Mouse (Mus musculus) kidney, embryonic 16.5 days (tissue): ENCODE results near the gene Slc9a9. TPM values are rescaled to one million over a fixed set of nuclear protein-coding genes. Genes with fewer than 3 reads are reported as not detected.

Experiments
- ATAC-seq: fragments of 200-750 bp; cut with Nextera tagmentation; 2 replicates; pipeline ENCODE4 v1.8.0; 2017; ENCODE audit warnings: moderate TSS enrichment; ENCODE audit not compliant: low FRiP score, low TSS enrichment
- H3K27ac ChIP-seq: fragments of 300-500 bp; sonication (generic); 2 replicates; pipeline ENCODE4 v1.5.1; 2014; ENCODE audit warnings: low read length
- H3K27me3 ChIP-seq: fragments of 300-500 bp; sonication (generic); 2 replicates; pipeline ENCODE4 v1.6.1; 2014; ENCODE audit warnings: low read length, control low read depth, mixed read lengths; ENCODE audit not compliant: insufficient read depth
- H3K36me3 ChIP-seq: fragments of 300-500 bp; sonication (generic); 2 replicates; pipeline ENCODE4 v1.6.1; 2014; ENCODE audit warnings: low read length, control low read depth, mixed read lengths; ENCODE audit not compliant: insufficient read depth
- H3K4me1 ChIP-seq: fragments of 300-500 bp; sonication (generic); 2 replicates; pipeline ENCODE4 v1.6.1; 2014; ENCODE audit warnings: low read length, control low read depth, mixed read lengths; ENCODE audit not compliant: insufficient read depth
- H3K4me2 ChIP-seq: fragments of 300-500 bp; sonication (generic); replicated peaks from 2 replicates; pipeline ENCODE4 v1.6.1; 2014; ENCODE audit warnings: low read depth, low read length
- H3K4me3 ChIP-seq: fragments of 300-500 bp; sonication (generic); 2 replicates; pipeline ENCODE4 v1.5.1; 2014; ENCODE audit warnings: mild to moderate bottlenecking, low read length
- H3K9ac ChIP-seq: fragments of 300-500 bp; sonication (generic); replicated peaks from 2 replicates; pipeline ENCODE4 v1.6.1; 2014; ENCODE audit warnings: low read length
- H3K9me3 ChIP-seq: fragments of 300-500 bp; sonication (generic); 2 replicates; pipeline ENCODE4 v1.6.1; 2016; ENCODE audit warnings: low read length, control low read depth
- WGBS: fragments of 180-500 bp; shearing (Covaris S2); extraction: QIAGEN DNeasy Blood & Tissue Kit; methylation state at CpG from one replicate; pipeline ENCODE4 v1.1.7; 2014; 5-methylcytosine and 5-hydroxymethylcytosine counted together
- polyA plus RNA-seq: library from polyadenylated mRNA; unstranded; fragments of >200 nt; fragmentation: Nextera tagmentation; extraction: Ambion mirVana; gene quantifications from 2 replicates; pipeline ENCODE4 v1.2.1, GENCODE M21; 2015

Slc9a9 gene
- polyA plus RNA-seq, 1 experiment from 2014 or later: 4.3 TPM

DNA sequence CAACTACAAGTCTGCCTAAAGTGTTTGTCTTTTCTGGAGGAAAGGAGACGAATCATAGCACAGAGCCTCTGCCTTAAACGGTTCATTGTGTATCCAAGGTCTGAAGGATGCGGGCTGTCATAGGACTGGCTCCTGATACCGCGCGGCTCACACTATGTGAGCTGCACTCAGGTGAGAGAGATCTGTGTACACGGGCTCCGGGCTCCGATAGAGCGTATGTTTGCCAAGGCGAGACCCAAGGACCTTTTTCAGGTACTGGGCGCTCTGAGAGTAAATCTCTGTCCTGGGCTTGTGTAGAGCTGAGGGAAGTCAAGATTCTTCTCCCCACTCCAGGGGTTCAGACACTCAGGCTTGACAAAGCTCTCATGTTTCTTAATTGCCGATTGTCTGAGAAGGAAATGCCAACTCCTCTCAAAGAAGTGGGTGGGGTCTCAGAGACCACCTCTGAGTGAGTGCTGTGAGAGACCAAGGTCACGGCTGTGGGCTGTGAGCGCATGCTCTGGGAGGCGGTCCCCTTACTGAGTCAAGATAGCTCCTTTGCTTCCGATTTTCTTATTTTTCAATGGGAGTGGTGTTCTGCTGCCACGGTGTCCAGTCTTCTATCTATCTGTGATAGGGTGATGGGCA lies 10.9 kb downstream of the Slc9a9 start:
- H3K27me3 ChIP-seq: no peaks in the 10 kb centered on the region

DNA sequence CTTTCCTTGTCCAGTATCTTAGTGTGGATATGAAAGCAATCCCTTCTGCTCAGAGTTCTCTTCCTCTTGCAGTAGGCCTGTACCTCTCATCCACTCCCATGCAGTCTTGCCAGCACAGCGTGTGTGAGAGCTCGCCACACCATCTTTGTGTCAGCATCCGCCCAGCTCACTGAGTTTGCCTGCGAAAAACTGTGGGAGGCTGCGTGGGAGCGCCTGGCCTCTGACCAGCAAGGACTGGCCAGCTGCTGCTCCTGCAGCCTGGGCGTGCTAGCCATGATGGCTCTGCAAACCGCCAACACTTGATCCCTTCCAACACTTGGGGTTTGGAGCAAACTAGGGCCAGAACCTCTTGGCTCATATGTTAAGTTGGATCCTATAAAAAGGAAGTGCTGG lies 11.4 kb downstream of the Slc9a9 start:
- 27% methylated on average over 8 of the region's 8 CpGs for WGBS
- Histone ChIP-seq H3K27ac (peak overlapping the region; percentile 20; the same call in 1 of the 2 replicates), H3K9me3 (no peaks in the 10 kb centered on the region), H3K4me2 (no peak overlapping the region), H3K27me3 (no peaks in the 10 kb centered on the region), H3K4me3 (no peak overlapping the region), H3K36me3 (no peaks in the 10 kb centered on the region), H3K9ac (no peak overlapping the region), H3K4me1 (peaks cover 12% of the 10 kb centered on the region)
- peak; percentile 64; the same call in 1 of the 2 replicates for ATAC-seq

More for the DNA sequence above, 10.9 kb downstream of the Slc9a9 start:
- H3K4me2 ChIP-seq: no peak overlapping the region
- peaks cover 12% of the 10 kb centered on the region for H3K4me1 ChIP-seq
- no peaks in the 10 kb centered on the region for H3K9me3 ChIP-seq
- H3K36me3 ChIP-seq: no peaks in the 10 kb centered on the region
- WGBS: 67% methylated on average over 18 of the region's 18 CpGs
- peak overlapping the region; percentile 20; the same call in 1 of the 2 replicates for H3K27ac ChIP-seq
- peak; percentile 70 for ATAC-seq
- no peak overlapping the region for H3K4me3 ChIP-seq
- H3K9ac ChIP-seq: no peak overlapping the region

DNA sequence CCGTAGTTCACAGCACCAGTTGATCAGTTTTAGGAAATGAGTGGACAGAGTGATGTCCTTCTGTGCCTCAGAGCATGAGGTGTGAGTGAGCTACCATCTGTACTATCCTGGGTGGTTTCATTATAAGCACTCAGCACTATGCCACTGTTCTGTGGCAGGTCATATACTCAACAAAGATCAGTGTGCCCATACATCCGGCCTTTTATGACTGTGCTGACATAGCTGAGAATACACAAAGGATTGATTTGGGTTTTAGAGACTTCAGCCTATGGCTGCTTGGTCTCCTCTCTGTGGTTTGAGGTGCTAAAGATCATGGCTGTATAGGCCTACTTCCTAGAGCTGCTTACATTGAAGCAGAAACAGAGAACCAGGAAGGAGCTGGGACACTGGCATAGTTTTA lies 12.6 kb downstream of the Slc9a9 start:
- H3K4me2 ChIP-seq: no peak overlapping the region
- WGBS: 84% methylated on average over 2 of the region's 2 CpGs

DNA sequence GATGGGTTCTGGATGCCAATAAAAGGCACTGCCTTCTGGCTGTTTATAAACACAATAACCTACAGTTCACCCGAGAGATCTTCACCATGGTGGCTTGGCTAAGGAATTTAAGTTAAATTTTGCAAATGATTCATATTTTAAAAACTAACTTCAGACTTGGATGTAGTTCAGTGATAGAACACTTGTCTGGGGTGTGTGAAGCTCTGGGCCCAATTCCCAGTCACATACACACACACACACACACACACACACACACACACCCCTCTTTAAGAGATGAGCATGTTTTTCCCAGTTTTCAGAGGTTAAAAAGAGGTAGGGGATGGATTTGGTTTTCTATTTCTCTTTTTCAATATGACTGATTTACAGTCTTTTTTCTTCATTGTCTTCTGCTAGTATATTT lies 15.9 kb downstream of the Slc9a9 start:
- WGBS: 83% methylated on average over 1 of the region's 1 CpGs
- H3K27me3 ChIP-seq: no peaks in the 10 kb centered on the region
- no peak for ATAC-seq
- no peak overlapping the region for H3K4me3 ChIP-seq
- H3K27ac ChIP-seq: no peak overlapping the region
- no peak overlapping the region for H3K9ac ChIP-seq
- peaks cover 9% of the 10 kb centered on the region for H3K4me1 ChIP-seq
- no peaks in the 10 kb centered on the region for H3K9me3 ChIP-seq
- H3K4me2 ChIP-seq: no peak overlapping the region
- H3K36me3 ChIP-seq: no peaks in the 10 kb centered on the region

More for the DNA sequence above, 12.6 kb downstream of the Slc9a9 start:
- Histone ChIP-seq H3K27me3 (no peaks in the 10 kb centered on the region), H3K4me3 (no peak overlapping the region), H3K9me3 (no peaks in the 10 kb centered on the region), H3K9ac (no peak overlapping the region), H3K4me1 (peaks cover 12% of the 10 kb centered on the region), H3K36me3 (no peaks in the 10 kb centered on the region), H3K27ac (no peak overlapping the region)
- no peak for ATAC-seq

DNA sequence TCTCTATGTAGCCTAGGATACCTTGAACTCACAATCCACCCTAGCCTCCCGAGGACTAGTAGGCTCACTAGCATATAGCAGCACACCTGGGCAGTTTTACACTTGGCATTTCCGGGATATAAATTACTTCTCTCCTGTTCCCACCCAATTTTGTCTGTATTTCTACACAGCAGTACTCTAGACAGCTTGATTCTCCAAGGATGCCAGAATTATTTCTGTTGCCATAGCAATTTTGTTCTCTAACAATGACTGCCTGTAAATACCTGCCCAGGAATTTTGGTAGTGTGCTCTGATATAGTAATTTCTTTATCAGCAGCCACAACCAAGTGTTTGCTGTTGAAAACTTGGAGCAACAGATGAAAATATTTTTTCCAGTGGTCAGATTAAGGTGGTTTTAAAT lies 16.7 kb downstream of the Slc9a9 start:
- Histone ChIP-seq H3K27ac (no peak overlapping the region), H3K9ac (no peak overlapping the region), H3K4me1 (peaks cover 7% of the 10 kb centered on the region), H3K36me3 (no peaks in the 10 kb centered on the region), H3K4me2 (no peak overlapping the region), H3K9me3 (no peaks in the 10 kb centered on the region), H3K27me3 (no peaks in the 10 kb centered on the region), H3K4me3 (no peak overlapping the region)
- ATAC-seq: no peak
- 90% methylated on average over 2 of the region's 2 CpGs for WGBS

DNA sequence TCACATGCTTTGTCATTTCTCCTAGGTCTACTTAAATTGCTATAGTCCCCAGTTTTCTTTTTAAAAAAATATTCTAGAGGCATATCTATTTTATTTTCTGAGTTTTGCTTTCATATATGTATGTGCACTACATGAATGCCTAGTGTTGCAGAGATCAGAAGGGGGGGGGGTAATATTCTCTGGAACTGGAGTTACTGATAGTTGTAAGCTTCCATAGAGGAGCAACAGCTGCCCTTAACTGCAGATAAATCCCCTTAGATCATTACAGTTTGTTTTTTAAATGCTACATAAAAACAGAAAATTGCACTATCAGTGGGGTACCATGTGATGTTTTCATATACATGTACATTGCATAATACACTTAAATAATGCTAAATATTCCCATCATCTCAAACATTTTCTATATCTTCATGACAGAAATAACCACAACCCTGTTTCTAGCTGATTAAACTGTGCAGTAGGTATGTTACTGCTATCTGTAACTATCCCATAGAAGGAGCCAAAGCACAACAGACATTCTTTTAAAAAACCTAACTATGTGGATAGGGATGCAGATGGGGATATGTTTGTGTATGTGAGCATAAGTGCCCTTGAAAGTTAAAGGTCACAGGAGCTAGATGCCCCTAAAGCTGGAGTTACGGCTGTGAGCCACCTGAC lies 17.6 kb downstream of the Slc9a9 start:
- H3K9ac ChIP-seq: no peak overlapping the region
- WGBS: 96% methylated on average over 1 of the region's 1 CpGs
- H3K4me3 ChIP-seq: no peak overlapping the region
- no peak overlapping the region for H3K27ac ChIP-seq
- H3K36me3 ChIP-seq: no peaks in the 10 kb centered on the region
- peaks cover 14% of the 10 kb centered on the region for H3K4me1 ChIP-seq
- H3K9me3 ChIP-seq: no peaks in the 10 kb centered on the region
- H3K4me2 ChIP-seq: no peak overlapping the region
- no peaks in the 10 kb centered on the region for H3K27me3 ChIP-seq
- ATAC-seq: no peak

DNA sequence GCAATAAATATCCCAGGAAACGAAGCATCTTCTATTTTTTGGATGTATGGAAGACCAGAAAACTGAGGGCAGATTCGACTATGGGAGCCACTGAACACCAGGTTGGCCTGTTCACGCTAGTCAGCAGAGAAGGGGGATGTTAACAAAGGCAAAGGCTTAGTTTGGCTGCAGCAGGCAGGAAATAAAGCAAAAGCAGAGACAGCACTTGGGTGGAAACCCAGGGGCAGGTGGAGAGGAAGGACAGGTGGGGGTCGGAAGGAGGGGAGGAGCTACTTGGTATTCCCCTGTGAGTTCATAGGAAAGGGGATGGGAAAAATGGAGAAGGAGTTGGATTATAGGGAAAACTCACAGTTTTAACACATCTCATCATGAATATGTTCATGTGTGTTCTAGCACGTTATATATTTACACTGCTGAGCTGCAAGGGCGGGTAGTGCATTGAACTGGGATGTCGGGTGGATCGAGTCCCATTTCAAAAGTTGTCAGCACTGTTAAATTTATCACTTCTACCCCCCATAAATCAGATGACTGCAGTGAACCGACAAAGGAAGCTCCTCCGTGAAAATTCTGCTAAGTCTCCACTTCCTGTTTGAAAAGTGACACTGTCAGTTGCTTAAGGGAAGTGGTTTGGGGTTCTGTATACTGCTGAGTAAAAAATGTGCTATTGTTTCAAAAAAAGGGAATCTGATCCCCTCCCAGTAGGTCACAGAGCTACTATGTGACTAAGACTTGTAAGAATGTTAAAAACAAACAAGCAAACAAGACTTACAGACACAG lies 21.8 kb downstream of the Slc9a9 start:
- peak; percentile 71 for ATAC-seq
- 20% methylated on average over 10 of the region's 10 CpGs for WGBS
- H3K27ac ChIP-seq: peak overlapping the region; percentile 85; the same call in 1 of the 2 replicates

DNA sequence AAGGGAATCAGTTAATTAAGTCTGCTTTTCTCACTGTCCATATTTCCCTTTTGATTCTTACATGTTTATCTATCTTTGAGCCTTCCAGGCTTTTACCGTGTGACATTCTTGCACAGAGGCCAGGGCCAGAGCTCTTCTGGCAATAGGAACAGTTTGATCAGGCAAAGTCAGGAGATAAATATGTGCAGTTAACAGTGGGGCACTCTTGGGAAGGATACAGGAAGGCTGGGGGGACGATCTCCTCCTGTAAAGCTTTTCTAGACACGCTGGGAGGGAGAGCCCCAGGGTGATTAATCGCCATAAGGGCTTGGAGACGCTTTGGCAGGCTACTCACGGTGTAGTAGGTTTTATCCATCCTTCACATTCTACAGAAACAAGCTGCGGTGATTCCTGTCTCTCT lies 22.4 kb downstream of the Slc9a9 start:
- Histone ChIP-seq H3K27ac (peak overlapping the region; percentile 85), H3K9me3 (no peaks in the 10 kb centered on the region), H3K4me2 (no peak overlapping the region; the same call in 1 of the 2 replicates), H3K36me3 (no peaks in the 10 kb centered on the region), H3K27me3 (no peaks in the 10 kb centered on the region), H3K4me3 (no peak overlapping the region), H3K9ac (no peak overlapping the region), H3K4me1 (peaks cover 17% of the 10 kb centered on the region)
- 8% methylated on average over 7 of the region's 7 CpGs for WGBS
- ATAC-seq: peak; percentile 28; the same call in 1 of the 2 replicates

More for the DNA sequence above, 21.8 kb downstream of the Slc9a9 start:
- Histone ChIP-seq H3K4me1 (peaks cover 17% of the 10 kb centered on the region), H3K27me3 (no peaks in the 10 kb centered on the region), H3K9me3 (no peaks in the 10 kb centered on the region), H3K9ac (no peak overlapping the region), H3K4me3 (no peak overlapping the region), H3K4me2 (peak overlapping the region; percentile 24; the same call in 1 of the 2 replicates), H3K36me3 (no peaks in the 10 kb centered on the region)

DNA sequence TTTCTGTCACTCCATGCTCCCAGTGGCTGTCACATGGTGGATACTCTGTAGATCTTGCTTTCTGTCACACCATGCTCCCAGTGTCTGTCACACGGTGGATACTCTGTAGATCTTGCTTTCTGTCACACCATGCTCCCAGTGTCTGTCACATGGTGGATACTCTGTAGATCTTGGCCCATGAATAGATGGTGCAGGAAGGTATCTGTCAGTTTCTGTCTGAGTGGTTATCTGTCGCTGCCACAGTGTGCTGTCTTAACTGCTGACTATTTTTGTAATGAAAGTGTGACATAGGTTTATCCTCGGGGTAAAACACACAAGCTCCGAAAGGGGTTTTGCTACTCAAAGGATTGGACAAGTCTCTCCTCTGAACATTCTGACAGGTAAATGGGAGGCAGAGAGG lies 24.5 kb downstream of the Slc9a9 start:
- Histone ChIP-seq H3K27me3 (no peaks in the 10 kb centered on the region), H3K9ac (no peak overlapping the region), H3K9me3 (no peaks in the 10 kb centered on the region), H3K27ac (no peak overlapping the region), H3K36me3 (no peaks in the 10 kb centered on the region), H3K4me2 (no peak overlapping the region), H3K4me3 (no peak overlapping the region), H3K4me1 (peaks cover 17% of the 10 kb centered on the region)
- WGBS: 81% methylated on average over 4 of the region's 4 CpGs
- ATAC-seq: no peak
